Mouse (Mus musculus): Measurements from ENCODE around the gene Sorcs1.

DNA sequence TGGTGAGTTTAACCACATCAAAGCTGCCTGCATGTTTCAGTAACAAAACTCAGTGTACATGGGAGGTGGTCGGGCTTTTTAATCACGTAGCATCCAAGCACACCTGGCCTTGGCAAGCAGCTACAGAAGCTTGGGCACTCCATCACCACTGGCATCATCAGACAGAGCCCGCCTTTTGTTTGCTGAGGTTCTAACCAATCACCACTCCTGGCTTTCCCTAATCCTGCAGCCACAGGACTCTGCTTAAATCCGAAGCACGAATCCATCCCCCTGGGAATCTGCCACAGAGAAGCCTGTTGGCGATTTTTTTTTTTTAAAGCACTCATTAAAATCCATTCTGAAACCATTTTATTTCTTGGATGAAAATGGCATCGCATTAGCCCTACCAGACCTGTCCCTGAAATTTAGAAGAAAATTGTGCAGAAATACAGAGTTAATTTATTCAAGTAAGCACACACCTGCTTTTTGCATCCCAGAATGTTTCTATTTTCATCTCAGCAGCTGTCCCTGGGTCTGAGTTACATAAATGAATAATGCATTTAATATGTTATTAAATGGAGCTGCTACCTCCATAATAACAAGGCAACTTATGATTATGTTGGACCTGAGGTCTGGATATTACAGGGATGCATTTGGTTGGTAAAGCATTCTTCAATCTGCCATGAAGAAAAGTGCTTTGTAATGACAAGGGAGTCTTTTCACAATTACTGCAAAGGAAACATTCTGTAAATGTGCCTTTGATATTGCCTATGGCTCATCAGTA lies 463.8 kb downstream of the Sorcs1 start:
- no peak for TF ChIP-seq GATA1 (IDR thresholded peaks at IDR 0.05; ENCODE audit: low read length)
- TF ChIP-seq TAL1 (IDR thresholded peaks at IDR 0.05; ENCODE audit: low read length): no peak

Data from erythroblast, embryonic 14.5 days (primary cell).